Mouse (Mus musculus): ENCODE results near the gene Stk26. TPM values are rescaled to one million over a fixed set of nuclear protein-coding genes. Genes with fewer than 3 reads are reported as not detected.

Gene Stk26
- polyA plus RNA-seq, 1 experiment from 2014 or later: 6.6 TPM

DNA sequence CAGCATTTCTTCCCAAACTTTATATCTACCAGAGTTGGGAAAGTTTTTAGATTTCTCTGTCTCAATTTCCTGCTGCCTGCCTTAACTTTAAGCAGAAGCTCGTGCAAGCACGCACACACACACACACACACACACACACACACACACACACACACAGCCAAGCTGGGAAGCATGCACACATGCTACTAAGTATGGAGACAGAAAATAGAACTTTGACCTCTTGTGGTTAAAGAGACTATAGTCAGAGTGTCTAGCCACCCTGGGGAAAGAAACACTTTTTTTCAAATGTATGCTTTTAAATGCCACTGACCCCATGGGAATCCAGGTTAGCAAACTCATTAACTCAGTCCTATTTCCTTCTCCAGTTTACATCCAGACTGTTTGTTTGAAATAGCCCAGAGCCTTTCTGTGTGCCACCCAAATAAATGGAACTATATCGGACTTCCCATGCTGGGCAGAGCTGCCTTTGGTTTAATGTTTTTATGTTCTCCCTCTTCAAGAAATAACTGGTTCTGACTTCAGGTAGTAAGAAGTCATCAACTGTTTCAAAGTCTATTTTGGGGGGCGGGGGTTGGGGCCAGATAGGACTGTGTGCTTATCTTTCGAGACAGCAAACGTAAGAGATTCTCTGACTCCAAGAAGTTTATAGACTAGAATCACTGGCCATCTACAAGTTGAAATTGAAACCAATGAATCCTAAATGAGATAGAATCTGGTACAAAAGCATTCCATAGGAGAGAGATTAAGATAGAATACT is 9.8 kb downstream of the Stk26 start:
- no peaks in the 10 kb centered on the region for H3K4me1 ChIP-seq
- no peak for ATAC-seq (ENCODE audit: borderline replicate concordance, extremely low read depth, low FRiP score, low TSS enrichment)
- no peak overlapping the region for H3K27ac ChIP-seq
- H3K4me2 ChIP-seq: no peak overlapping the region
- H3K9me3 ChIP-seq: no peaks in the 10 kb centered on the region
- H3K9ac ChIP-seq: no peak overlapping the region
- H3K27me3 ChIP-seq: no peaks in the 10 kb centered on the region
- no peaks in the 10 kb centered on the region for H3K36me3 ChIP-seq
- no peak overlapping the region for H3K4me3 ChIP-seq
- WGBS: 66% methylated on average over 6 of the region's 6 CpGs

DNA sequence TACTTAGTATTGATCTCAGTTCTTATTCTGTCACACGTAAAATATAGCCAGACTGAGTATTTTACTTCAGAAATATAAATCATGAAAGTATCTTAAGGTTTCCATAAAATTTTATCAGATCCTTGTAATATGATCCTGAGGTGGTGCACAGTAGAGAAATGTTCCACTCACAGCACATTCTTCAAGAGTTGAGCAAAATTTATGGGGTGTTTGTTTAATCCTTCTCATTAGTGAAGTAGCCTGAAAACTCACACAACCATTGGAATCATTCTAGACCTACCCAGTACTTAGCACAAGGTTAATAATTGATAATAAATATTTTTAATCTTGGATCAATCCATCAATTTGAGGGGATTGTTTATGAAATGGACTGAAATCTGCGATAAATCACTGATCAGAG is 22.9 kb downstream of the Stk26 start:
- no peak for ATAC-seq (ENCODE audit: borderline replicate concordance, extremely low read depth, low FRiP score, low TSS enrichment)
- Histone ChIP-seq H3K27ac (no peak overlapping the region), H3K36me3 (no peaks in the 10 kb centered on the region), H3K4me2 (no peak overlapping the region), H3K4me1 (no peaks in the 10 kb centered on the region), H3K9ac (no peak overlapping the region), H3K9me3 (no peaks in the 10 kb centered on the region), H3K27me3 (no peaks in the 10 kb centered on the region; the same call in 1 of the 2 replicates), H3K4me3 (no peak overlapping the region)
- 35% methylated on average over 2 of the region's 2 CpGs for WGBS

DNA sequence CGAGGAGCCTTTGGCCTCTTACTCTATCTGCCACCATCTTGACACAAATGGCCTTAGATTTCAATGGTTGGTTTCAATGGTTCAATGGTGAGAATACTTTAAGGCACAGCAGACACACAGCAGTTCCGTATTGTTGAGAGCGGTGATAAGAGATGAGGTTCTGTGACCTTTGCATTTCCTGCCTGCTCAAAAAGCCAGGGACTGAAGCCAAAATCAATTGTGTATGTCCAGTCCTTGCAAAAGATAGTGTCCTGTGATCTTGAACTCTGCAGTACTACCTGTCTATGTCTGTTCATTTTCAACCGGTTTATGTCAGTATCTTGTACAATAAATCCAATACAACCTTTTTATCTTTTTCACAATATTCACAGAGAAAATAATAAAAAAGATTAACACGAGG is 23.9 kb downstream of the Stk26 start:
- no peak overlapping the region for H3K9ac ChIP-seq
- no peak overlapping the region for H3K4me3 ChIP-seq
- ATAC-seq (ENCODE audit: borderline replicate concordance, extremely low read depth, low FRiP score, low TSS enrichment): no peak
- no peak overlapping the region for H3K4me2 ChIP-seq
- H3K9me3 ChIP-seq: no peaks in the 10 kb centered on the region
- H3K27me3 ChIP-seq: no peaks in the 10 kb centered on the region; the same call in 1 of the 2 replicates
- H3K4me1 ChIP-seq: no peaks in the 10 kb centered on the region
- no peaks in the 10 kb centered on the region for H3K36me3 ChIP-seq
- no peak overlapping the region for H3K27ac ChIP-seq
- 73% methylated on average over 5 of the region's 5 CpGs for WGBS

DNA sequence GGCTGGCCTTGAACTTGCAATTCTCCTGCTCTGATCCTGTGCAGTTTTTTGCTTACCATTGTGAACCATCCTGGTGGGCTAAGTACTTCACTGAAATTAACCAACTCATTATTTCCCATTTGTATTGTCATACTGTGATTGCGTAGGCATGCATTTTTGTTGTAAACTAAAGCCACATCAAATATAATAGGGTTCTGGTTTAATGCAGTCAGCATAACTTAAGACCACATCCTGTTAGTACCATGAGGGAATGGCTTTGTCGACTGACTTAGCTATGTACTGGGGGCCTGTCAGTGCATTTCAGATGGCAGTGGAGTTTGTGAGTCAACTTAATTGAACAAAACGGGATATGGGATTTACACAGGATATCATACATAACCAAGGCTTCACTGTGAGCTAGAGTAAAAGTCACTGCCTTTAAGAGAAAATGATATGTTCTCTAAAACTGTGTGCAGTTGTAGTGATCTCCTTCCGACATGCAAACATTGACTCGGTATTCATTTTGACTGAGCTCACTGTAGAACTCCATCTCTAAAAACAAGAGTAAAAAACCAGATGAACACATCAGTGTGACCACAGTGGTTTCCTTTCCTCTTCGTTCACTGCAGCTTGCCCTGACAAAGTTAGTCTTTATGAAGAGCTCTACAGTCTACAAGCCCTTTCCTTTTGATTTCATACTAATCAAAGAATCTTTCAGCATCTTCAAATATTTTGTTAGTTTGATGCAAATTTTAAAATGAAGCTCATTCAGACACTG is 33.6 kb downstream of the Stk26 start:
- Histone ChIP-seq H3K27ac (no peak overlapping the region), H3K9ac (no peak overlapping the region), H3K36me3 (no peaks in the 10 kb centered on the region), H3K27me3 (peaks cover 4% of the 10 kb centered on the region; the same call in 1 of the 2 replicates), H3K4me2 (no peak overlapping the region), H3K4me3 (no peak overlapping the region), H3K4me1 (no peaks in the 10 kb centered on the region), H3K9me3 (no peaks in the 10 kb centered on the region)
- 74% methylated on average over 6 of the region's 6 CpGs for WGBS
- no peak for ATAC-seq (ENCODE audit: borderline replicate concordance, extremely low read depth, low FRiP score, low TSS enrichment)

DNA sequence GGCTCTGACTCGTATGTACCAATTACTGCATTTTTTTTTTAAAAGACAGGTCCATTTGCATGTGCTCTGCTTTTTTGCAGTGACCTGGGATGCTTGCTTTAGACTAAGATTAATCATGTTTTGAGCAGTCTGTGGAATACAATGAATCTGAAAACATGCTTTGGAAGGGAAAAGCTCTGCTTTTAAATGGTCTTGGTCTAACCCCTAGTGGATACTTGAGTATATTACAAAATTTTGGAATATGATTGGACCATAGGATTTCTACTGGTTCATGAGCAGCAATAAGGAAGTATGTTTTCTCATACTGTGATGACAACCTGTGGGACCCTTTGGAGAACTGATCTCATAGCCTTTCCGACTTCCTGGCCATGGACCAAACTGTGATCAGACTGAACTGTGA is 47.2 kb downstream of the Stk26 start:
- no peak overlapping the region for H3K4me2 ChIP-seq
- no peak for ATAC-seq (ENCODE audit: borderline replicate concordance, extremely low read depth, low FRiP score, low TSS enrichment)
- no peaks in the 10 kb centered on the region for H3K4me1 ChIP-seq
- H3K9ac ChIP-seq: no peak overlapping the region
- H3K27me3 ChIP-seq: no peaks in the 10 kb centered on the region
- H3K4me3 ChIP-seq: no peak overlapping the region
- H3K36me3 ChIP-seq: no peaks in the 10 kb centered on the region
- H3K27ac ChIP-seq: no peak overlapping the region
- WGBS: 71% methylated on average over 2 of the region's 2 CpGs
- H3K9me3 ChIP-seq: no peaks in the 10 kb centered on the region

DNA sequence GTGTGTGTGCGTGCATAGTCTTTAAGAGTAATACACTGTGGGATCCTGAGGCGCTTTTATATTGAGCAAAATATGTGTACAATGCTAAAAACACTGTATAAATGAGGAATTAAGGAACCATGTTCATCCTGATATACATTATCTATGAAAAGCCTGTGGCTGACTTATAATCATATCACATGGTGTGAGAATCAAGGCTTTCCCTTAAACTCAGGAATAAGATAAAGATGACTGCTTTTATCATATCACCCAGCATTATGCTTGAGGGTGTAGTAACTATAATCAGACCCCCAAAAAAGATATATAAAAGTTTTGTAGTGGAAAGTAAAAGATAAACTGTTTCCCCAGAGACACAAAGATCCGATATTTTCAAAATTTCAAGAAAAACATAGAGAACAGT is 62.6 kb downstream of the Stk26 start:
- 75% methylated on average over 3 of the region's 3 CpGs for WGBS
- ATAC-seq (ENCODE audit: borderline replicate concordance, extremely low read depth, low FRiP score, low TSS enrichment): no peak

DNA sequence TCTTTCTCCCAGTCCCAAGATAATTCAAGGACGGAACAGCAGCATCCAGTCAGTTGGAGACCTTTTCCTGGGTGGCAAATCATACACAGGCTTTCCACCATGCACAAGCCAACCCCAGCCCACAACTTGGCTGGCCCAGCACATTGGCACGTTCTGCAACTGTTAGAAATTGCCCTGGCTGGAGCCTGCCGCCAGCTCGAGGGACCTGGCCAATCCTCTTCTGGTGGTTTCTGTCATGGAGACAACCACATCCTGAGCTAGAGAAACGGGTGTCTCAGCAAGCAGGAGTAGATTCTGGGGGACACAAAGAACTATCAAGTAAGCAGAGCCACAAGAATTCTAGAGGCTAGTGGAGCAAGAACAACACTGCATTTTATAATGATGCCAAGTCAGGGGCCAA is 69.1 kb downstream of the Stk26 start:
- 66% methylated on average over 5 of the region's 5 CpGs for WGBS
- no peak overlapping the region for H3K9ac ChIP-seq
- no peak for ATAC-seq (ENCODE audit: borderline replicate concordance, extremely low read depth, low FRiP score, low TSS enrichment)

More for the DNA sequence above, 62.6 kb downstream of the Stk26 start:
- no peak overlapping the region for H3K4me3 ChIP-seq
- no peaks in the 10 kb centered on the region for H3K27me3 ChIP-seq
- H3K36me3 ChIP-seq: no peaks in the 10 kb centered on the region
- H3K4me2 ChIP-seq: no peak overlapping the region
- H3K27ac ChIP-seq: no peak overlapping the region
- no peak overlapping the region for H3K9ac ChIP-seq
- H3K9me3 ChIP-seq: no peaks in the 10 kb centered on the region
- H3K4me1 ChIP-seq: no peaks in the 10 kb centered on the region

DNA sequence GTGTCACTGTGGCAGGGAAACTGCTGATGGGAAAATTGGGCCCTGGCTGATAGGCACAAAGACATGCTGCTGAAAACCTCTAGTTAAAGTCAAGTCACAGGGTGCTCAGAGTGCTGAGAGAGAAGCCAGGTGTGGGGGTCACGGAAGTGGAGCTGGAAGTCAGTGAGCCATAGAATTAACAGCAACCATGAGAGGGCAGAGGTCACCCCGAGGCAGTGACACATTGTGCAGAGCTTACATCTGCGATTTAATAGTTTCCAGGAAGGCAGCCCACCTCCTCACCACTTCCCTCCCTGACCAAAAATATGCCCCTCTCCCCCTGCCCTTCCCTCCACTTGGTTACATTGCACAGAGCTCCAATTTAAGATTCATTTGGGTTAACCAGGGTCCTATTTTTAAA is 76.5 kb downstream of the Stk26 start:
- no peak for ATAC-seq (ENCODE audit: borderline replicate concordance, extremely low read depth, low FRiP score, low TSS enrichment)
- H3K27ac ChIP-seq: no peak overlapping the region
- H3K4me1 ChIP-seq: no peaks in the 10 kb centered on the region
- no peak overlapping the region for H3K9ac ChIP-seq
- no peak overlapping the region for H3K4me3 ChIP-seq
- H3K9me3 ChIP-seq: no peaks in the 10 kb centered on the region
- H3K27me3 ChIP-seq: no peaks in the 10 kb centered on the region
- no peaks in the 10 kb centered on the region for H3K36me3 ChIP-seq
- H3K4me2 ChIP-seq: no peak overlapping the region
- WGBS: 52% methylated on average over 3 of the region's 3 CpGs

More for the DNA sequence above, 69.1 kb downstream of the Stk26 start:
- Histone ChIP-seq H3K4me3 (no peak overlapping the region), H3K27ac (no peak overlapping the region), H3K4me1 (no peaks in the 10 kb centered on the region), H3K9me3 (no peaks in the 10 kb centered on the region), H3K36me3 (no peaks in the 10 kb centered on the region), H3K4me2 (no peak overlapping the region), H3K27me3 (no peaks in the 10 kb centered on the region)

DNA sequence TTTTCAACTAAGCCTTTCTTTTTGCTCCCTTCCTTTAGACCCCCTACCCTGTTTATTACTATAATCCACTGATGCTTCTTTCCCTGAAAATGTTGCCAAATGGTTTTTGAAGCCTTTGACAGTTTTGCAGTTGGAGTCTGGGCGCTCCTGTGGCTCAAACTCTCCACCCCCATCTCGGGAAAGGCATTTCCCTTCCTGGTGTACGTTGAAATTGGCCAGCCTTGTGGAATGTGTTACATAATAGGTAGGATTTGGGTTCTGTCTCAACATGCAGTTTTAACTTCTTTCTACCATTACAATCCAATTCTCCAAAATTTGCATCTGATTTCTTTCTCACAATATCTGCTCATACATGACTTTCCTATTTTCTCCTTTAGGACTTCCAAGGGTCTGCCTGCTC is 77.9 kb downstream of the Stk26 start:
- Histone ChIP-seq H3K9me3 (no peaks in the 10 kb centered on the region), H3K36me3 (no peaks in the 10 kb centered on the region), H3K9ac (no peak overlapping the region), H3K27me3 (no peaks in the 10 kb centered on the region), H3K4me3 (no peak overlapping the region), H3K4me1 (no peaks in the 10 kb centered on the region), H3K4me2 (no peak overlapping the region), H3K27ac (no peak overlapping the region)
- no peak for ATAC-seq (ENCODE audit: borderline replicate concordance, extremely low read depth, low FRiP score, low TSS enrichment)
- whole genome bisulfite sequencing: 32% methylated on average over 3 of the region's 3 CpGs

DNA sequence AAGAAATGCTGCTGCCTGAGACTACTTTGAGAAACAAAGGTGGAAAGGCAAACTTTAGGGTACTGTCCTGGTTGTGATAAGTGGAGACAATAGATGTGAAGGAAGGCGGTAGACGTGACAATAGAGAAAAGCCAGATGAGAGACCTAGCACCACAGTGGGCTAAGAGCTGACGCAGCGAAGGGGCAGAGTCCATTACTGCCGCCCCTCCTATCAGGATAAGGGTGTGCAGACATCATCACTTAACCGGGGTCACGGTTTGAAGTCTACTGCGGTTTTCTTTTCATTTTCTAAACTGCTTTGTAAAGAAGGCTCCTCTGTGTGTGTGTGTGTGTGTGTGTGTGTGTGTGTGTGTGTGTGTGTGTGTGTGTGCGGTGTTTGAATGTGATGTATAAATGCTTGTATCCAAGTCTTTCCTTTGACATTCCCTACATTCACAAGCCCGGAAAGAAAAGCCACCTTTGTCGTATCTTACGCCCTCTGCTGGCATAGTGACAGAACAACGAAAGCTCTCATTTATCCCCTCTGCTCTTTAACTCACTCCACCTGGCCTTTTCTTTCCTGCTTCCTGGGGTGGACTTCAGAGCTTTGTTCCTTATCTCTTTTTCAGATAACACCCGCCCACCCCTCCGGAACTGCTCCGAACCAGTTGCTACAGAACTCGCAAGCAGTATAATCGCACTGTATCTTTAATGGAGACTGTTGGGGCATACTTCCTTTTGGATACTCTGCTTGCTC is 84.0 kb downstream of the Stk26 start:
- Histone ChIP-seq H3K4me3 (no peak overlapping the region), H3K4me2 (no peak overlapping the region), H3K27me3 (no peaks in the 10 kb centered on the region; the same call in 1 of the 2 replicates), H3K27ac (no peak overlapping the region), H3K9me3 (no peaks in the 10 kb centered on the region), H3K9ac (no peak overlapping the region), H3K4me1 (no peaks in the 10 kb centered on the region), H3K36me3 (no peaks in the 10 kb centered on the region)
- no peak for ATAC-seq (ENCODE audit: borderline replicate concordance, extremely low read depth, low FRiP score, low TSS enrichment)
- 29% methylated on average over 17 of the region's 18 CpGs for WGBS

DNA sequence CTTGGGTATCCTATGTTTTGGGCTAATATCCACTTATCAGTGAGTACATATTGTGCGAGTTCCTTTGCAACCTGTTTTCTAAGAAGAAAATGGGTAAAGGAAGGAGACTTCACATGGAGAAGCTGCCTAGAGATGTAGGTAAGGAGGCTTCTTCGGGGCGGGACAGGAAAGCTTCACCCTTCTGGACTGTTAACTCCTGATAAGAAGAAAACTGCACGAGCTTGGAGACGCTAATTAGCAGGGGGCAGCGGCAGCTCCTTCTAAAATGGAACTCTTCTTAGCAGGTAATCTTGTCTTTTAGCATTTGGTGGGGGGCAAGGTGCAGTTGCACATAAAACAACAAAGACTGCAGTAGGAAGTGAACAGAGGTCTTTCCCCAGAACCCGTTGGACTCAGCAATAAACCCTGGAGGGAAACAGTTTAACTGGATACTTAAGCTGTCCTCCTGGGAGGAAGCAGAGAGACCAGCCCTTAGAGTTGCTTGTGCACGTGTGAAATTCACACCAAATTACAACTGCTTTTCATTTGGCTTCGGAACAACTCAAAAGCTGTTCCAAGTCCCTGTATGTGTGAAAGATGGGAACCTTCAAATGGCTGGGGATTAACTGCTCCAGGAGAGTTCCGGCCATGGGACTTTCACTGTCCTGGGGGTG is 86.2 kb downstream of the Stk26 start:
- 68% methylated on average over 10 of the region's 10 CpGs for WGBS

More for the DNA sequence above, 86.2 kb downstream of the Stk26 start:
- H3K9ac ChIP-seq: no peak overlapping the region
- no peak overlapping the region for H3K4me3 ChIP-seq
- no peaks in the 10 kb centered on the region for H3K9me3 ChIP-seq
- H3K4me1 ChIP-seq: no peaks in the 10 kb centered on the region
- no peak overlapping the region for H3K27ac ChIP-seq
- no peak overlapping the region for H3K4me2 ChIP-seq
- no peaks in the 10 kb centered on the region for H3K36me3 ChIP-seq
- H3K27me3 ChIP-seq: no peaks in the 10 kb centered on the region; the same call in 1 of the 2 replicates
- no peak for ATAC-seq (ENCODE audit: borderline replicate concordance, extremely low read depth, low FRiP score, low TSS enrichment)

Data from lung, embryonic 15.5 days (tissue).